Mouse (Mus musculus): ENCODE data around the gene Olfr516.
"Not testable (repeated sequence)": the region's sequence is repeated elsewhere in the genome, so short reads cannot be mapped to it uniquely, and the experiment has no call there.

The Olfr516 gene

GRCm38 (mm10) chr7:108850429-108850828 lies at the start of gene Olfr516:
Gene Olfr516 (minus strand): TSS chr7:108850529.
- no peak for DNase-seq

GRCm38 (mm10) chr7:108894320-108894719 lies 44.0 kb upstream of the Olfr516 start, which contains the start of gene Olfr519:
Gene Olfr519 (minus strand): TSS chr7:108894420.
- DNase-seq = no peak

GRCm38 (mm10) chr7:108884906-108885305 lies 34.6 kb upstream of the Olfr516 start, which contains the start of gene Olfr518:
Gene Olfr518 (minus strand): TSS chr7:108885006.
- DNase-seq = no peak

GRCm38 (mm10) chr7:108872279-108872678 lies 21.9 kb upstream of the Olfr516 start, which contains the start of gene Olfr517:
Gene Olfr517 (minus strand): TSS chr7:108872379.
- DNase-seq = no peak

- DNase-seq = no peak
These were observed 24.4 kb downstream of the Olfr516 start, which contains the start of gene Olfr514 for GRCm38 (mm10) chr7:108825897-108826296. Gene Olfr514 (minus strand): TSS chr7:108825997.

- DNase-seq = not testable (repeated sequence)
These were observed 35.6 kb downstream of the Olfr516 start for GRCm38 (mm10) chr7:108814593-108815215.

- DNase-seq = no peak
These were observed 53.0 kb downstream of the Olfr516 start for GRCm38 (mm10) chr7:108797205-108797933.

Measured in thymus, postnatal 14 days (tissue).